Mouse (Mus musculus) forebrain, embryonic 10.5 days (tissue): ENCODE measurements around the gene Rassf5. TPM values are rescaled to one million over a fixed set of nuclear protein-coding genes. Genes with fewer than 3 reads are reported as not detected.
"Not testable (repeated sequence)": the region's sequence is repeated elsewhere in the genome, so short reads cannot be mapped to it uniquely, and the experiment has no call there.

ENCODE experiments used
- DNase-seq: peaks from one replicate; pipeline ENCODE4 v3.0.0-alpha.2; 2017; ENCODE audit warnings: low spot score; ENCODE audit errors: extremely low spot score
- H3K27ac ChIP-seq: fragments of 300-500 bp; sonication (generic); 2 replicates; pipeline ENCODE4 v1.5.1; 2016; ENCODE audit warnings: mild to moderate bottlenecking
- H3K27me3 ChIP-seq: fragments of 300-500 bp; sonication (generic); 2 replicates; pipeline ENCODE4 v1.6.1; 2016; ENCODE audit warnings: mild to moderate bottlenecking; ENCODE audit not compliant: poor library complexity, severe bottlenecking
- H3K36me3 ChIP-seq: fragments of 300-500 bp; sonication (generic); replicated peaks from 2 replicates; pipeline ENCODE4 v1.6.1; 2016; ENCODE audit warnings: mild to moderate bottlenecking, moderate library complexity
- H3K4me1 ChIP-seq: fragments of 300-500 bp; sonication (generic); 2 replicates; pipeline ENCODE4 v1.6.1; 2016
- H3K4me3 ChIP-seq: fragments of 300-500 bp; sonication (generic); 2 replicates; pipeline ENCODE4 v1.5.1; 2016; ENCODE audit warnings: mild to moderate bottlenecking, moderate library complexity
- H3K9me3 ChIP-seq: fragments of 300-500 bp; sonication (generic); 2 replicates; pipeline ENCODE4 v1.6.1; 2016; ENCODE audit warnings: mild to moderate bottlenecking, moderate library complexity
- WGBS: fragments of 180-500 bp; shearing (Covaris S2); methylation state at CpG from one replicate; pipeline ENCODE4 v1.1.7; 2016; 5-methylcytosine and 5-hydroxymethylcytosine counted together
- polyA plus RNA-seq: library from polyadenylated mRNA; unstranded; fragments of >200 nt; fragmentation: Nextera tagmentation; extraction: Ambion mirVana; gene quantifications from 2 replicates; pipeline ENCODE4 v1.2.1, GENCODE M21; 2016

The Rassf5 gene
- polyA plus RNA-seq, 1 experiment from 2014 or later: 0.95 TPM

GRCm38 (mm10) chr1:131278606-131279455 lies 33.8 kb upstream of the Rassf5 start:
- no peaks in the 10 kb centered on the region for H3K9me3 ChIP-seq
- H3K27me3 ChIP-seq: no peaks in the 10 kb centered on the region
- 56% methylated on average over 8 of the region's 8 CpGs for WGBS
- peaks cover 29% of the 10 kb centered on the region for H3K4me1 ChIP-seq
- peak overlapping the region; percentile 56; the same call in 1 of the 2 replicates for H3K27ac ChIP-seq
- peak overlapping the region; percentile 14; the same call in 1 of the 2 replicates for H3K4me3 ChIP-seq
- H3K36me3 ChIP-seq: no peaks in the 10 kb centered on the region
- no peak for DNase-seq

- Histone ChIP-seq H3K27ac (no peak overlapping the region), H3K27me3 (peaks cover 4% of the 10 kb centered on the region; the same call in 1 of the 2 replicates), H3K4me1 (peaks cover 29% of the 10 kb centered on the region), H3K9me3 (no peaks in the 10 kb centered on the region), H3K4me3 (no peak overlapping the region), H3K36me3 (no peaks in the 10 kb centered on the region)
- no peak for DNase-seq
Observed at GRCm38 (mm10) chr1:131276831-131277230, 31.8 kb upstream of the Rassf5 start.

- no peak overlapping the region for H3K27ac ChIP-seq
- no peak overlapping the region for H3K4me3 ChIP-seq
- H3K4me1 ChIP-seq: peaks cover 29% of the 10 kb centered on the region
- H3K36me3 ChIP-seq: no peaks in the 10 kb centered on the region
- 80% methylated on average over 14 of the region's 14 CpGs for WGBS
- DNase-seq: no peak
- no peaks in the 10 kb centered on the region for H3K9me3 ChIP-seq
- H3K27me3 ChIP-seq: peaks cover 4% of the 10 kb centered on the region; the same call in 1 of the 2 replicates
Observed at GRCm38 (mm10) chr1:131275577-131275976, 30.5 kb upstream of the Rassf5 start.

GRCm38 (mm10) chr1:131274725-131275539 lies 29.9 kb upstream of the Rassf5 start:
- Histone ChIP-seq H3K27me3 (peaks cover 5% of the 10 kb centered on the region), H3K36me3 (no peaks in the 10 kb centered on the region), H3K9me3 (no peaks in the 10 kb centered on the region), H3K4me3 (no peak overlapping the region), H3K4me1 (peaks cover 32% of the 10 kb centered on the region), H3K27ac (no peak overlapping the region)
- WGBS: 52% methylated on average over 22 of the region's 22 CpGs
- DNase-seq: no peak

- H3K27ac ChIP-seq: 0 out of 2 replicates have a peak overlapping the region, but pooled peaks have one; percentile 20
- peak overlapping the region; percentile 20; the same call in 1 of the 2 replicates for H3K4me3 ChIP-seq
Observed at GRCm38 (mm10) chr1:131269797-131270578, 24.9 kb upstream of the Rassf5 start.

GRCm38 (mm10) chr1:131268776-131269175 lies 23.7 kb upstream of the Rassf5 start:
- Histone ChIP-seq H3K36me3 (no peaks in the 10 kb centered on the region), H3K9me3 (no peaks in the 10 kb centered on the region), H3K27ac (no peak overlapping the region), H3K4me3 (no peak overlapping the region), H3K27me3 (peaks cover 13% of the 10 kb centered on the region), H3K4me1 (peaks cover 6% of the 10 kb centered on the region)
- WGBS: 87% methylated on average over 10 of the region's 10 CpGs
- DNase-seq: no peak

More at GRCm38 (mm10) chr1:131269797-131270578, 24.9 kb upstream of the Rassf5 start:
- peak; percentile 76 for DNase-seq
- WGBS: 32% methylated on average over 22 of the region's 22 CpGs
- no peaks in the 10 kb centered on the region for H3K9me3 ChIP-seq
- peaks cover 13% of the 10 kb centered on the region for H3K27me3 ChIP-seq
- no peaks in the 10 kb centered on the region for H3K36me3 ChIP-seq
- H3K4me1 ChIP-seq: peaks cover 11% of the 10 kb centered on the region

GRCm38 (mm10) chr1:131263905-131264304 lies 18.8 kb upstream of the Rassf5 start:
- Histone ChIP-seq H3K27me3 (peaks cover 24% of the 10 kb centered on the region), H3K9me3 (no peaks in the 10 kb centered on the region), H3K36me3 (no peaks in the 10 kb centered on the region), H3K4me3 (no peak overlapping the region), H3K27ac (no peak overlapping the region), H3K4me1 (peaks cover 8% of the 10 kb centered on the region)
- 75% methylated on average over 12 of the region's 12 CpGs for WGBS
- no peak for DNase-seq

GRCm38 (mm10) chr1:131260309-131260656 lies 15.2 kb upstream of the Rassf5 start:
- Histone ChIP-seq H3K4me1 (peaks cover 8% of the 10 kb centered on the region), H3K9me3 (no peaks in the 10 kb centered on the region), H3K27ac (no peak overlapping the region), H3K4me3 (no peak overlapping the region), H3K27me3 (peaks cover 30% of the 10 kb centered on the region), H3K36me3 (no peaks in the 10 kb centered on the region)
- 36% methylated on average over 10 of the region's 10 CpGs for WGBS
- DNase-seq: peak; percentile 76

GRCm38 (mm10) chr1:131259632-131260308 lies 14.7 kb upstream of the Rassf5 start:
- no peaks in the 10 kb centered on the region for H3K9me3 ChIP-seq
- DNase-seq: no peak
- H3K27ac ChIP-seq: no peak overlapping the region
- 78% methylated on average over 10 of the region's 10 CpGs for WGBS
- no peak overlapping the region for H3K4me3 ChIP-seq
- H3K36me3 ChIP-seq: no peaks in the 10 kb centered on the region
- H3K4me1 ChIP-seq: peaks cover 8% of the 10 kb centered on the region
- peaks cover 30% of the 10 kb centered on the region for H3K27me3 ChIP-seq

GRCm38 (mm10) chr1:131257288-131257687 lies 12.2 kb upstream of the Rassf5 start:
- DNase-seq: no peak
- H3K4me1 ChIP-seq: peaks cover 8% of the 10 kb centered on the region
- WGBS: 84% methylated on average over 6 of the region's 6 CpGs
- H3K9me3 ChIP-seq: no peaks in the 10 kb centered on the region
- no peak overlapping the region for H3K4me3 ChIP-seq
- H3K27ac ChIP-seq: no peak overlapping the region
- peaks cover 30% of the 10 kb centered on the region for H3K27me3 ChIP-seq
- H3K36me3 ChIP-seq: no peaks in the 10 kb centered on the region

GRCm38 (mm10) chr1:131252516-131253250 lies 7.6 kb upstream of the Rassf5 start:
- 86% methylated on average over 7 of the region's 7 CpGs for WGBS
- not testable (repeated sequence) for H3K4me3 ChIP-seq, H3K4me1 ChIP-seq, H3K36me3 ChIP-seq, DNase-seq, H3K9me3 ChIP-seq, H3K27ac ChIP-seq, H3K27me3 ChIP-seq
